Mouse (Mus musculus) liver, embryonic 14.5 days (tissue): ENCODE data around the gene Uvrag.

Experiments used
- CTCF ChIP-seq: IDR thresholded peaks from 2 replicates; pipeline ENCODE4 v1.5.1; 2016; ENCODE audit warnings: antibody characterized with exemption, low read depth, control low read depth
- EP300 ChIP-seq: IDR thresholded peaks from 2 replicates; pipeline ENCODE4 v1.6.1; 2016; ENCODE audit warnings: antibody characterized with exemption, low read depth

- no peak for TF ChIP-seq CTCF
- no peak for TF ChIP-seq EP300
These were observed 233.5 kb downstream of the Uvrag start for GRCm38 (mm10) chr7:98907476-98907875.
